Mouse (Mus musculus): Measurements from ENCODE around the gene Ppp1r3e. TPM values are rescaled to one million over a fixed set of nuclear protein-coding genes. Genes with fewer than 3 reads are reported as not detected.

Ppp1r3e gene
- polyA plus RNA-seq, 1 experiment from 2014 or later: 2.3 TPM

- H3K27me3 ChIP-seq (ENCODE audit: control insufficient read depth, insufficient read depth, low read depth, low read length): no peaks in the 10 kb centered on the region
- H3K9me3 ChIP-seq (replicated peaks; ENCODE audit: control insufficient read depth, low read length, poor library complexity, severe bottlenecking): no peaks in the 10 kb centered on the region
- H3K9ac ChIP-seq (ENCODE audit: low read depth, low read length): peak overlapping the region; percentile 98
- H3K4me2 ChIP-seq (ENCODE audit: low read length): peak overlapping the region; percentile 96
- H3K36me3 ChIP-seq (ENCODE audit: control insufficient read depth, insufficient read depth, low read length): peaks cover 12% of the 10 kb centered on the region
- H3K4me1 ChIP-seq (ENCODE audit: control insufficient read depth, insufficient read depth, low read length): peaks cover 20% of the 10 kb centered on the region
- ATAC-seq: peak; percentile 74
- peak overlapping the region; percentile 78 for H3K4me3 ChIP-seq (ENCODE audit: low read depth, low read length)
- 2% methylated on average over 50 of the region's 69 CpGs for WGBS
- H3K27ac ChIP-seq (ENCODE audit: low read length): peak overlapping the region; percentile 93
Measured at GRCm38 (mm10) chr14:54912109-54912850, 34.9 kb upstream of the Ppp1r3e start.

DNA sequence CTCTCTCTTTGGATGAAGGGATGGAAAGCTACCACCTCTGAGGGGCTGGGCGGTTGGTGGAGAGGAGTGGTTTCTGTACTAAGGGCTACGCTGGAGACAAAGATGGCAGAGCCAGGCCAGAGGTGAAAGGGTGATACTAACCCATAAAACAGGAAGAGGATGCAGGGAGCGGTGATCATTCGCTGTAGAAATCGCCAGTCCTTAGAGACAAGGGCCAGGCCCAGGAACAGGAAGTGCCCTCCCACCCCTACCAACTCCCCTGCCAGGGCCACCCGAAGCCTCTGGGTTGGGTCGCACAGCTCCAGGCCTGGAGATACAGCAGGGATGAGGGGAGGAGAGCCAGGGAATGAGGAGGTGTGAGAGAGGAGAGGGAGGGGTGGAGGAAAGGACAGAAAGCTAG, 31.3 kb upstream of the Ppp1r3e start:
- Histone ChIP-seq H3K27me3 (ENCODE audit: control insufficient read depth, insufficient read depth, low read depth, low read length) (no peaks in the 10 kb centered on the region), H3K9me3 (replicated peaks; ENCODE audit: control insufficient read depth, low read length, poor library complexity, severe bottlenecking) (no peaks in the 10 kb centered on the region), H3K27ac (ENCODE audit: low read length) (no peak overlapping the region), H3K36me3 (ENCODE audit: control insufficient read depth, insufficient read depth, low read length) (peaks cover 24% of the 10 kb centered on the region), H3K9ac (ENCODE audit: low read depth, low read length) (no peak overlapping the region; the same call in 1 of the 2 replicates), H3K4me1 (ENCODE audit: control insufficient read depth, insufficient read depth, low read length) (peaks cover 19% of the 10 kb centered on the region), H3K4me3 (ENCODE audit: low read depth, low read length) (no peak overlapping the region), H3K4me2 (ENCODE audit: low read length) (no peak overlapping the region)
- 90% methylated on average over 7 of the region's 7 CpGs for WGBS
- no peak for ATAC-seq

DNA sequence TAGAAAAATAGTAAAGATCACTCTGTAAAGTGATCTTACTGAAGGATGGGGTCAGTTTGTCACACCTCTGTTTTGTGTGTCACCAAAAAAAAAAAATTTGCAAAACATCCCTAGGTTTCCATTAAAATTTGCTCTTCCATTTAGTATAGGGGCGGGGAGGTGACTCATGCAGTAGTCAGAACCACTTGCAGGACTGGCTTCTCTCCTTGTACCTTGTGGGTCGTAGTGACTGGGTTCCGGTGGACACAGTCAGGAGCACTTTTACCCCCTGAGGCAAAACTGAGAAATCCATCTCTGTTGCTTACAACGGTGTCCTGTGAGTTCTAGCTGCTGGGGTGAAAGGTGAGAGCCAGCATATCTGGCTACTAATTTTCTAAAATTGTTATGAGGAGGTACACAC, 26.3 kb upstream of the Ppp1r3e start:
- WGBS: 93% methylated on average over 4 of the region's 4 CpGs

GRCm38 (mm10) chr14:54900383-54900782, 23.0 kb upstream of the Ppp1r3e start:
- ATAC-seq: peak; percentile 43; the same call in 1 of the 2 replicates
- Histone ChIP-seq H3K4me2 (ENCODE audit: low read length) (no peak overlapping the region), H3K4me3 (ENCODE audit: low read depth, low read length) (no peak overlapping the region), H3K4me1 (ENCODE audit: control insufficient read depth, insufficient read depth, low read length) (peaks cover 11% of the 10 kb centered on the region), H3K27me3 (ENCODE audit: control insufficient read depth, insufficient read depth, low read depth, low read length) (no peaks in the 10 kb centered on the region), H3K9ac (ENCODE audit: low read depth, low read length) (no peak overlapping the region), H3K27ac (ENCODE audit: low read length) (peak overlapping the region; percentile 43; the same call in 1 of the 2 replicates), H3K9me3 (replicated peaks; ENCODE audit: control insufficient read depth, low read length, poor library complexity, severe bottlenecking) (no peaks in the 10 kb centered on the region), H3K36me3 (ENCODE audit: control insufficient read depth, insufficient read depth, low read length) (peaks cover 23% of the 10 kb centered on the region)
- 0% methylated on average over 3 of the region's 3 CpGs for WGBS

More for the DNA sequence above, 26.3 kb upstream of the Ppp1r3e start:
- no peak overlapping the region for H3K4me3 ChIP-seq (ENCODE audit: low read depth, low read length)
- H3K9me3 ChIP-seq (replicated peaks; ENCODE audit: control insufficient read depth, low read length, poor library complexity, severe bottlenecking): no peaks in the 10 kb centered on the region
- no peak for ATAC-seq
- H3K4me1 ChIP-seq (ENCODE audit: control insufficient read depth, insufficient read depth, low read length): no peaks in the 10 kb centered on the region
- H3K4me2 ChIP-seq (ENCODE audit: low read length): no peak overlapping the region
- H3K27me3 ChIP-seq (ENCODE audit: control insufficient read depth, insufficient read depth, low read depth, low read length): no peaks in the 10 kb centered on the region
- H3K9ac ChIP-seq (ENCODE audit: low read depth, low read length): no peak overlapping the region
- H3K27ac ChIP-seq (ENCODE audit: low read length): no peak overlapping the region
- H3K36me3 ChIP-seq (ENCODE audit: control insufficient read depth, insufficient read depth, low read length): peaks cover 27% of the 10 kb centered on the region

DNA sequence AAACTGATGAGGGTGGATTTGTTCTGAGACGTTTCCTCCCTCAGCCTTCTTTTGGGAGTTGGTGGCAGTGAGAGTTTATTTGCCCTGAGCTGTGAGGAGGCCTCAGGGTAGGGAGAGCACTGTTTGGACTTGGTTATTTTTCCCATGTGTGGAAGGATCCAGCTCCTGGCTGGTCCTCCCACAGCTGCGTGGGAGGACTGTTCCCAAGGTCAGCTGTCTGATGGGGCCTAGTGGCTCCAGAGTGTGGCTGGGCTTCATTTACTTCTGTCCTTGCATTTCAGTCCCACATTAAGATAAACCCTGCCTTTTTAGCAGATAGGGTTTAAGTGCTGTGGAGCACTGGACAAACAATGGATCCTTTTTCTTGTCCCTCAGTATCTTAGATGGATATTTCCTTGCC, 20.1 kb upstream of the Ppp1r3e start:
- Histone ChIP-seq H3K36me3 (ENCODE audit: control insufficient read depth, insufficient read depth, low read length) (peaks cover 17% of the 10 kb centered on the region), H3K27ac (ENCODE audit: low read length) (no peak overlapping the region), H3K27me3 (ENCODE audit: control insufficient read depth, insufficient read depth, low read depth, low read length) (no peaks in the 10 kb centered on the region), H3K9ac (ENCODE audit: low read depth, low read length) (no peak overlapping the region), H3K4me1 (ENCODE audit: control insufficient read depth, insufficient read depth, low read length) (peaks cover 17% of the 10 kb centered on the region), H3K4me2 (ENCODE audit: low read length) (no peak overlapping the region), H3K9me3 (replicated peaks; ENCODE audit: control insufficient read depth, low read length, poor library complexity, severe bottlenecking) (no peaks in the 10 kb centered on the region), H3K4me3 (ENCODE audit: low read depth, low read length) (no peak overlapping the region)
- no peak for ATAC-seq
- 68% methylated on average over 2 of the region's 2 CpGs for WGBS

GRCm38 (mm10) chr14:54894296-54895151, 17.2 kb upstream of the Ppp1r3e start:
- peak; percentile 61 for ATAC-seq
- under 1% methylated on average over 47 of the region's 54 CpGs for WGBS

GRCm38 (mm10) chr14:54893651-54894181, 16.4 kb upstream of the Ppp1r3e start:
- Histone ChIP-seq H3K4me2 (ENCODE audit: low read length) (peak overlapping the region; percentile 42), H3K4me3 (ENCODE audit: low read depth, low read length) (peak overlapping the region; percentile 95), H3K9me3 (replicated peaks; ENCODE audit: control insufficient read depth, low read length, poor library complexity, severe bottlenecking) (no peaks in the 10 kb centered on the region), H3K9ac (ENCODE audit: low read depth, low read length) (peak overlapping the region; percentile 99), H3K27ac (ENCODE audit: low read length) (peak overlapping the region; percentile 98), H3K36me3 (ENCODE audit: control insufficient read depth, insufficient read depth, low read length) (peaks cover 14% of the 10 kb centered on the region), H3K27me3 (ENCODE audit: control insufficient read depth, insufficient read depth, low read depth, low read length) (no peaks in the 10 kb centered on the region), H3K4me1 (ENCODE audit: control insufficient read depth, insufficient read depth, low read length) (peaks cover 17% of the 10 kb centered on the region)
- peak; percentile 98 for ATAC-seq
- WGBS: under 1% methylated on average over 38 of the region's 38 CpGs

More at GRCm38 (mm10) chr14:54894296-54895151, 17.2 kb upstream of the Ppp1r3e start:
- H3K27me3 ChIP-seq (ENCODE audit: control insufficient read depth, insufficient read depth, low read depth, low read length): no peaks in the 10 kb centered on the region
- H3K36me3 ChIP-seq (ENCODE audit: control insufficient read depth, insufficient read depth, low read length): peaks cover 17% of the 10 kb centered on the region
- H3K4me1 ChIP-seq (ENCODE audit: control insufficient read depth, insufficient read depth, low read length): peaks cover 17% of the 10 kb centered on the region
- H3K4me2 ChIP-seq (ENCODE audit: low read length): peak overlapping the region; percentile 81
- H3K4me3 ChIP-seq (ENCODE audit: low read depth, low read length): peak overlapping the region; percentile 95
- peak overlapping the region; percentile 98 for H3K27ac ChIP-seq (ENCODE audit: low read length)
- peak overlapping the region; percentile 99 for H3K9ac ChIP-seq (ENCODE audit: low read depth, low read length)
- no peaks in the 10 kb centered on the region for H3K9me3 ChIP-seq (replicated peaks; ENCODE audit: control insufficient read depth, low read length, poor library complexity, severe bottlenecking)

- Histone ChIP-seq H3K4me2 (ENCODE audit: low read length) (peak within 1 kb of the TSS; percentile 42), H3K9ac (ENCODE audit: low read depth, low read length) (no peak within 1 kb of the TSS), H3K4me3 (ENCODE audit: low read depth, low read length) (peak within 1 kb of the TSS; percentile 38), H3K9me3 (replicated peaks; ENCODE audit: control insufficient read depth, low read length, poor library complexity, severe bottlenecking) (no peaks in the 10 kb centered on the region), H3K36me3 (ENCODE audit: control insufficient read depth, insufficient read depth, low read length) (peaks cover 7% of the 10 kb centered on the region), H3K4me1 (ENCODE audit: control insufficient read depth, insufficient read depth, low read length) (peaks cover 17% of the 10 kb centered on the region), H3K27ac (ENCODE audit: low read length) (peak within 1 kb of the TSS; percentile 78), H3K27me3 (ENCODE audit: control insufficient read depth, insufficient read depth, low read depth, low read length) (no peaks in the 10 kb centered on the region)
- no peak for ATAC-seq
- WGBS: 93% methylated on average over 3 of the region's 3 CpGs
Measured at GRCm38 (mm10) chr14:54892200-54892599, 14.8 kb upstream of the Ppp1r3e start, which contains the start of gene Pabpn1. Pabpn1 (plus strand) TSS chr14:54892500.

Data from midbrain, embryonic 16.5 days (tissue).